Mouse (Mus musculus) gastrocnemius, adult 2 months (tissue): ENCODE results near the gene Pdf. TPM values are rescaled to one million over a fixed set of nuclear protein-coding genes. Genes with fewer than 3 reads are reported as not detected.

Experiments used
- DNase-seq: peaks from one replicate; pipeline ENCODE4 v3.0.0; 2022
- H3K27ac ChIP-seq: fragments of 200-600 bp; 2 replicates; pipeline ENCODE4 v1.8.1; 2022; ENCODE audit warnings: mild to moderate bottlenecking
- H3K4me3 ChIP-seq: fragments of 200-600 bp; 2 replicates; pipeline ENCODE4 v1.8.1; 2022; ENCODE audit warnings: mild to moderate bottlenecking, moderate library complexity
- CTCF ChIP-seq: fragments of 200-600 bp; IDR thresholded peaks from 2 replicates; pipeline ENCODE4 v1.8.1; 2022; ENCODE audit warnings: antibody characterized with exemption, mild to moderate bottlenecking, moderate library complexity
- intact Hi-C: fragments of 180-260 bp; cut with DNase I; formaldehyde crosslinking; loops from one replicate; pipeline ENCODE4 v1.15.1; 2025
- long read RNA-seq, 2 experiments: library from polyadenylated mRNA; stranded (forward); transcript quantifications; one replicate each; pipeline ENCODE4 v2.0.0; 2021
- total RNA-seq, 2 experiments: library from RNA; stranded (reverse); gene quantifications; 2 replicates each; pipeline ENCODE4 v1.2.3; 2021

The Pdf gene
- 10 to 100 TPM; 38.6 to 44.0 TPM for total RNA-seq
- long read RNA-seq, experiment 1, transcript Pdf-201 (2 exons, 1,306 nt) = major isoform, 97 of 99 reads
- long read RNA-seq, experiment 1, partial matches to known transcripts = 0 of 99 reads
- long read RNA-seq, experiment 1, other reads (novel, unspliced or antisense) = 2 of 99 reads
- long read RNA-seq, experiment 2, transcript Pdf-201 (2 exons, 1,306 nt) = major isoform, 83 of 85 reads
- long read RNA-seq, experiment 2, partial matches to known transcripts = 0 of 85 reads
- long read RNA-seq, experiment 2, other reads (novel, unspliced or antisense) = 2 of 85 reads

- Histone ChIP-seq H3K4me3 (peak within 1 kb of the TSS; percentile 93), H3K27ac (peak within 1 kb of the TSS; percentile 94)
- no peak for TF ChIP-seq CTCF
- intact Hi-C loops = no loop called here
- DNase-seq = peak; percentile 91
These were observed at the start of gene Pdf for GRCm38 (mm10) chr8:107048061-107048941. TSS of gene Pdf (minus strand) at chr8:107048614.

- Histone ChIP-seq H3K4me3 (peak within 1 kb of the TSS; percentile 87), H3K27ac (peak within 1 kb of the TSS; percentile 97)
- intact Hi-C loops = no loop called here
- peak; percentile 97 for DNase-seq
- no peak for TF ChIP-seq CTCF
These were observed 48.1 kb upstream of the Pdf start, which contains the start of gene Terf2 for GRCm38 (mm10) chr8:107096366-107097036. TSS of gene Terf2 (minus strand) at chr8:107096547.

DNA sequence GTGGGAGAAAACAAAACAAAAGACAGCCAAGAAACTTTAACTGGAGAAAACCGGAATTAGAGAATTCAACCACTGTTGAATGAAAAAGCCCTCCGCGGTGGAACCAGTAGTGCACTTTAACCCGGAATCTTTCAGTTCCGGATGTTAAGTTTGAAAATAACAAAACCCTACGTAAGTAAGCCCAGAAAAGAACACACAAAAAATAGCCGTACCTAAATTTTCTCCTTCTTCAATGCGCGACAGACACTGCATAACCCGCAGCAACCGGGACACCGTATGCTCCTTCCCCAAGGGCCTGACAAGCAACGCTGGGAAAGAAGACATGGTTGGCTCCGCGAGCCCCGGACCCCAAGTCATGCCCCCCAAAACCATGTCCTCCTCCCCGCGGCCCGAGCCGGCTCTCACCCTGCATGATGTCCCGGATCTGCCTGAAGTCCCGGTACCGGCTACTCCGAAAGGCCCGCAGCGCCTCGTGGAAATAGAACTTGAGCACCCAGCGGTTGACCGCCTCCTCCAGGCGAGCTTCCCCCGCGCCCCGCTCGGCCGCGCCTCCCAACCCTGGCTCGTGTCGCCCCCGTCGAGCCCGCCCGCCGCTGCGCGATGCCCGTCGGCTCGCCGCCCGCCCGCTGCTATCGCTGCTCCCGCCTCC is 47.4 kb upstream of the Pdf start:
- no peak; the same call in 1 of the 2 replicates for TF ChIP-seq CTCF
- peak overlapping the region; percentile 97 for H3K27ac ChIP-seq
- H3K4me3 ChIP-seq = peak overlapping the region; percentile 87
- intact Hi-C loops = no loop called here
- no peak for DNase-seq

- peak overlapping the region; percentile 90 for H3K27ac ChIP-seq
- no peak for TF ChIP-seq CTCF
- peak; percentile 74 for DNase-seq
- peak overlapping the region; percentile 49 for H3K4me3 ChIP-seq
- intact Hi-C loops = no loop called here
These were observed 42.1 kb upstream of the Pdf start for GRCm38 (mm10) chr8:107090531-107090930.

DNA sequence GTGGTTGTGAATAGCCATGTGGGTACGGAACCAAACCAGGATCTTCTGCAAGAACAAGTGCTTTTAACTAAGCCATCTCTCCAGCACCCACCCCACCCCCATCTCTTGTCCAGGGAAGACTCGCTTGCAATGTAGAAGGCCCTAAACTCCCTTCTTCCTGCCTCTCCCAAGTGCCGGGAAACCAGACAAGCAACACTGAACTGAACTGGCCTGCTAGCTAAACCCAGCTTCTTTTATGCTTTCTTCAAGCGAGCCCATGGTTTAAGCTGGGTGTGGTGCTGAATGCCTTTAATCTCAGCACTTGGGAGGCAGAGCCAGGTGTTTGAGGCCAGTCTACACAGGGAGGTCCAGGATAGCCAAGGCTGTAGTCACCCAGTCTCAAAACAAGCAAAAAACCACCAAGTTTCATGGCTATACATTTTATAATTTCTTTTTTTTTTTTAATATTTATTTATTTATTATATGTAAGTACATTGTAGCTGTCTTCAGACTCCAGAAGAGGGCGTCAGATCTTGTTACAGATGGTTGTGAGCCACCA is 40.2 kb upstream of the Pdf start:
- DNase-seq = no peak
- no peak overlapping the region for H3K4me3 ChIP-seq
- TF ChIP-seq CTCF = no peak
- intact Hi-C loops = no loop called here
- H3K27ac ChIP-seq = peak overlapping the region; percentile 20; the same call in 1 of the 2 replicates

DNA sequence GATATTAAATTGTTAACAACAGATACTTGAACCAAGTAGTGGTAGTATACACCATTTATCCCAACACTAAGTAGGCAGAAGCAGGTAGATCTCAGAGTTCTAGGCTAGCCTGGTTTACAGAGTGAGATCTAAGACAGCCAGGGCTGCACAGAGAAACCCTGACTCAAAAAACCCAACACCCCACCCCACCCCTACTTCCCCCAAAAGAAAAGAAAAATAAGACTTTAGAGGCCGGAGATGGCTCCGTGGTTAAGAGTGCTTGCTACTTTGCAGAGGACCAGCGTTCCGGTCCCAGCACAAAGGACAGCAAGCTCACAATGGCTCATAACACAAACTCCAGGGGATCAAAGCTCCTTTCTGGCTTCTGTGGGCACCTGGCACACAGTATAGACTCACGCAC is 37.6 kb upstream of the Pdf start:
- no peak for DNase-seq
- Histone ChIP-seq H3K27ac (no peak overlapping the region), H3K4me3 (no peak overlapping the region)
- no peak for TF ChIP-seq CTCF
- intact Hi-C loops = no loop called here

- no peak for DNase-seq
- Histone ChIP-seq H3K4me3 (no peak overlapping the region), H3K27ac (no peak overlapping the region)
- peak; percentile 35 for TF ChIP-seq CTCF
- intact Hi-C loops = no loop called here
These were observed 36.9 kb upstream of the Pdf start for GRCm38 (mm10) chr8:107085358-107085757.

DNA sequence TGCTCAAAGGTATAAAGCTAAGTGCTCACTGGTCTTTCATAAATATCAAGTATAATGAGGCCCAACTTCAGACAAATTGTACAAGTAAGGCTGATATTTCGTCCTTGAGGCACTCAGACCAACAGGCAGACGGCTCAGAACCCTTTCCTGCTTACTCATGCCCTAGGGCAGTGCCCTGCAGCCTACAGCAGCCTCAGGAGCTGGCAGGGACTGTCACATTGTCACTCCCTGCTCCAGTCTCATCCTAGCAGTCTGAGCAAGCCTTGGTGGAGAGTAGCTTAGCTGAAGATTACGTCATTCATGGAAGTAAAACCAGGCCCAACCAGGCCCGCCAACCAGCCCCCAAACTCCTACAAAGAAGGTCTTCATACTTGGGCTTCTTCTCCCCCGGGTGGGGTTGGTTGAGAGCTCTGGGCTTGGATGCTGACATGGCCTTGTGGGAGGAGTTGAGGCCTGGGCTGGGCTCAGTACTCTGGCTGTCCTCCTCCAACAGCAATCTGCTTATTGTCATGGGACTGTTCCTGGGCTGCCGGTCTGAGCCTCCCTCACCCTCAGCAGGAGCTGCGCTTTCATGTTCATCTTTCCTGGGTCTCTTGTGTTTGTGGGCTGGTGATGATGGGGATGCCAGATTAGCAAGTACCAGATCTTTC is 27.9 kb upstream of the Pdf start:
- no peak for TF ChIP-seq CTCF
- Histone ChIP-seq H3K4me3 (no peak overlapping the region), H3K27ac (no peak overlapping the region)
- intact Hi-C loops = no loop called here
- no peak for DNase-seq

- no peak for DNase-seq
- no peak overlapping the region for H3K27ac ChIP-seq
- H3K4me3 ChIP-seq = no peak overlapping the region
- no peak for TF ChIP-seq CTCF
- intact Hi-C loops = no loop called here
These were observed 25.7 kb upstream of the Pdf start for GRCm38 (mm10) chr8:107074128-107074527.

DNA sequence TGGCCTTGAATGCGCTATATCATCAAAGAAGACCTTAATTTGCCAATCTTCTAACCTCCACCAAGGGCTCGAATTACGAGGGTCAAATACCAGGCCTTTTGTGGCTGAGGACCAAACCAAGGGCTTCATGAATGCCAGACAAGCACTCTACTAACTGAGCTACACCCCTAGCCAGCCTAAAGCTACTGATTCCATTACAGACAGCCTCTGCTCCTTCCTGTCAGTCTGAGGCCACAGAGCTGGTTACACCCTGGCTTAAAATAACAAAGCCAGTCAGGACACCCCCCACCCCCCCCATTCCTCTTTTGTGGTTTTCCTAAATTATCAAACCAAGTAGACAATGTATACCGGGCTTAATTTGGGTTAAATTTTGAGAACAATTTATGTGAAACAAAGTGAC is 25.3 kb upstream of the Pdf start:
- Histone ChIP-seq H3K27ac (no peak overlapping the region), H3K4me3 (no peak overlapping the region)
- TF ChIP-seq CTCF = no peak
- intact Hi-C loops = no loop called here
- no peak for DNase-seq
